Mouse (Mus musculus) heart, postnatal 0 days (tissue): Measurements from ENCODE around the gene Zfp580. TPM values are rescaled to one million over a fixed set of nuclear protein-coding genes. Genes with fewer than 3 reads are reported as not detected.

Source experiments
- ATAC-seq: fragments of 200-750 bp; cut with Nextera tagmentation; 2 replicates; pipeline ENCODE4 v1.8.0; 2017; ENCODE audit warnings: low read depth, moderate number of reproducible peaks, moderate library complexity; ENCODE audit not compliant: insufficient read depth
- DNase-seq: peaks from one replicate; pipeline ENCODE4 v3.0.0-alpha.2; 2016; ENCODE audit warnings: low spot score
- H3K27ac ChIP-seq: fragments of 300-500 bp; sonication (generic); 2 replicates; pipeline ENCODE4 v1.5.1; 2014; ENCODE audit warnings: low read depth, mild to moderate bottlenecking
- H3K27me3 ChIP-seq: fragments of 300-500 bp; sonication (generic); 2 replicates; pipeline ENCODE4 v1.6.1; 2014; ENCODE audit warnings: low read length, mixed read lengths; ENCODE audit not compliant: control insufficient read depth, insufficient read depth
- H3K36me3 ChIP-seq: fragments of 300-500 bp; sonication (generic); replicated peaks from 2 replicates; pipeline ENCODE4 v1.6.1; 2014; ENCODE audit warnings: low read length, mixed read lengths; ENCODE audit not compliant: control insufficient read depth, insufficient read depth
- H3K4me1 ChIP-seq: fragments of 300-500 bp; sonication (generic); 2 replicates; pipeline ENCODE4 v1.6.1; 2014; ENCODE audit warnings: antibody characterized with exemption; ENCODE audit not compliant: control insufficient read depth, insufficient read depth
- H3K4me2 ChIP-seq: fragments of 300-500 bp; sonication (generic); 2 replicates; pipeline ENCODE4 v1.6.1; 2014; ENCODE audit warnings: low read depth, mild to moderate bottlenecking, low read length, moderate library complexity
- H3K4me3 ChIP-seq: fragments of 300-500 bp; sonication (generic); 2 replicates; pipeline ENCODE4 v1.5.1; 2014; ENCODE audit warnings: low read depth, low read length
- H3K9ac ChIP-seq: fragments of 300-500 bp; sonication (generic); replicated peaks from 2 replicates; pipeline ENCODE4 v1.6.1; 2014; ENCODE audit warnings: low read depth, low read length, mixed read lengths
- H3K9me3 ChIP-seq: fragments of 300-500 bp; sonication (generic); replicated peaks from 2 replicates; pipeline ENCODE4 v1.6.1; 2016; ENCODE audit warnings: low read length; ENCODE audit not compliant: control insufficient read depth
- CTCF ChIP-seq: IDR thresholded peaks from 2 replicates; pipeline ENCODE4 v1.5.1; 2016; ENCODE audit warnings: antibody characterized with exemption, control low read depth, low read depth
- EP300 ChIP-seq: IDR thresholded peaks from 2 replicates; pipeline ENCODE4 v1.6.1; 2016; ENCODE audit warnings: antibody characterized with exemption, low read depth
- WGBS: fragments of 180-500 bp; shearing (Covaris S2); extraction: QIAGEN DNeasy Blood & Tissue Kit; methylation state at CpG from one replicate; pipeline ENCODE4 v1.1.7; 2014; 5-methylcytosine and 5-hydroxymethylcytosine counted together
- polyA plus RNA-seq: library from polyadenylated mRNA; unstranded; fragments of >200 nt; fragmentation: Nextera tagmentation; extraction: Ambion mirVana; gene quantifications from 2 replicates; pipeline ENCODE4 v1.2.1, GENCODE M21; 2015
- total RNA-seq: library from RNA; depleted of rRNA; stranded (reverse); fragments of >200 nt; gene quantifications from 2 replicates; pipeline ENCODE4 v1.2.3, GENCODE M21; 2014; ENCODE audit warnings: low replicate concordance

The Zfp580 gene
- total and polyA plus RNA-seq, 2 experiments from 2014 or later: 16.6 TPM; not detected in 1

- Histone ChIP-seq H3K4me2 (peak within 1 kb of the TSS; percentile 99), H3K36me3 (peaks cover 15% of the 10 kb centered on the region), H3K27ac (peak within 1 kb of the TSS; percentile 100), H3K4me3 (peak within 1 kb of the TSS; percentile 69), H3K4me1 (peaks cover 21% of the 10 kb centered on the region), H3K27me3 (peaks cover 16% of the 10 kb centered on the region), H3K9me3 (no peaks in the 10 kb centered on the region), H3K9ac (peak within 1 kb of the TSS; percentile 89)
- WGBS: 2% methylated on average over 49 of the region's 65 CpGs
- TF ChIP-seq CTCF (no peak), EP300 (no peak)
- DNase-seq: peak; percentile 91
- ATAC-seq: peak; percentile 80
Measured at GRCm38 (mm10) chr7:5061774-5062359, 10.5 kb downstream of the Zfp580 start, which contains the start of gene U2af2. U2af2 (plus strand) TSS chr7:5062143.

- ATAC-seq (peak; percentile 47), DNase-seq (peak; percentile 80)
- under 1% methylated on average over 43 of the region's 51 CpGs for WGBS
- Histone ChIP-seq H3K4me2 (peak overlapping the region; percentile 99), H3K4me1 (peaks cover 21% of the 10 kb centered on the region), H3K4me3 (peak overlapping the region; percentile 69), H3K27me3 (peaks cover 10% of the 10 kb centered on the region), H3K36me3 (peaks cover 20% of the 10 kb centered on the region), H3K9ac (peak overlapping the region; percentile 89), H3K9me3 (no peaks in the 10 kb centered on the region), H3K27ac (peak overlapping the region; percentile 100)
- peak; percentile 53; the same call in 1 of the 2 replicates for TF ChIP-seq EP300
- TF ChIP-seq CTCF: no peak
Measured at GRCm38 (mm10) chr7:5062360-5063001, 11.1 kb downstream of the Zfp580 start.

GRCm38 (mm10) chr7:5064886-5065285 lies 13.5 kb downstream of the Zfp580 start:
- Histone ChIP-seq H3K4me3 (no peak overlapping the region), H3K27ac (no peak overlapping the region), H3K4me1 (peaks cover 21% of the 10 kb centered on the region), H3K27me3 (no peaks in the 10 kb centered on the region), H3K36me3 (peaks cover 44% of the 10 kb centered on the region), H3K4me2 (no peak overlapping the region), H3K9ac (no peak overlapping the region), H3K9me3 (no peaks in the 10 kb centered on the region)
- TF ChIP-seq EP300 (no peak), CTCF (no peak)
- DNase-seq: no peak
- no peak for ATAC-seq
- WGBS: 87% methylated on average over 6 of the region's 6 CpGs

GRCm38 (mm10) chr7:5073586-5073985 lies 22.2 kb downstream of the Zfp580 start:
- no peaks in the 10 kb centered on the region for H3K9me3 ChIP-seq
- H3K36me3 ChIP-seq: peaks cover 97% of the 10 kb centered on the region
- H3K4me3 ChIP-seq: no peak overlapping the region
- DNase-seq (no peak), ATAC-seq (no peak)
- no peak overlapping the region for H3K4me2 ChIP-seq
- TF ChIP-seq CTCF: no peak
- no peak for TF ChIP-seq EP300
- no peak overlapping the region for H3K9ac ChIP-seq
- H3K4me1 ChIP-seq: no peaks in the 10 kb centered on the region
- 55% methylated on average over 1 of the region's 1 CpGs for WGBS
- no peak overlapping the region for H3K27ac ChIP-seq
- H3K27me3 ChIP-seq: no peaks in the 10 kb centered on the region

- no peaks in the 10 kb centered on the region for H3K9me3 ChIP-seq
- H3K9ac ChIP-seq: no peak overlapping the region
- H3K4me1 ChIP-seq: no peaks in the 10 kb centered on the region
- H3K4me3 ChIP-seq: no peak overlapping the region
- H3K27me3 ChIP-seq: no peaks in the 10 kb centered on the region
- H3K4me2 ChIP-seq: no peak overlapping the region
- H3K36me3 ChIP-seq: peaks cover 88% of the 10 kb centered on the region
- DNase-seq (no peak), ATAC-seq (no peak)
- no peak for TF ChIP-seq EP300
- no peak for TF ChIP-seq CTCF
- 84% methylated on average over 5 of the region's 5 CpGs for WGBS
- no peak overlapping the region for H3K27ac ChIP-seq
Measured at GRCm38 (mm10) chr7:5074984-5075383, 23.6 kb downstream of the Zfp580 start.
